Mouse (Mus musculus) hindbrain, embryonic 16.5 days (tissue): ENCODE measurements around the gene Platr17. TPM values are rescaled to one million over a fixed set of nuclear protein-coding genes. Genes with fewer than 3 reads are reported as not detected.
"Not testable (repeated sequence)": the region's sequence is repeated elsewhere in the genome, so short reads cannot be mapped to it uniquely, and the experiment has no call there.

Experiments used
- ATAC-seq: fragments of 200-750 bp; cut with Nextera tagmentation; 2 replicates; pipeline ENCODE4 v1.8.0; 2017; ENCODE audit warnings: moderate TSS enrichment, moderate library complexity
- H3K27ac ChIP-seq: fragments of 300-500 bp; sonication (generic); 2 replicates; pipeline ENCODE4 v1.5.1; 2014; ENCODE audit warnings: low read depth, mild to moderate bottlenecking, control low read depth, low read length, moderate library complexity
- H3K27me3 ChIP-seq: fragments of 300-500 bp; sonication (generic); replicated peaks from 2 replicates; pipeline ENCODE4 v1.6.1; 2014; ENCODE audit warnings: low read length; ENCODE audit not compliant: control insufficient read depth, insufficient read depth
- H3K36me3 ChIP-seq: fragments of 300-500 bp; sonication (generic); 2 replicates; pipeline ENCODE4 v1.6.1; 2014; ENCODE audit warnings: mild to moderate bottlenecking, low read length, moderate library complexity, mixed read lengths; ENCODE audit not compliant: control insufficient read depth, insufficient read depth
- H3K4me1 ChIP-seq: fragments of 300-500 bp; sonication (generic); 2 replicates; pipeline ENCODE4 v1.6.1; 2014; ENCODE audit warnings: low read depth, low read length; ENCODE audit not compliant: control insufficient read depth, insufficient read depth
- H3K4me2 ChIP-seq: fragments of 300-500 bp; sonication (generic); 2 replicates; pipeline ENCODE4 v1.6.1; 2014; ENCODE audit warnings: mild to moderate bottlenecking, low read length, control low read depth, moderate library complexity
- H3K4me3 ChIP-seq: fragments of 300-500 bp; sonication (generic); 2 replicates; pipeline ENCODE4 v1.5.1; 2014; ENCODE audit warnings: mild to moderate bottlenecking, low read length, control low read depth, moderate library complexity
- H3K9ac ChIP-seq: fragments of 300-500 bp; sonication (generic); 2 replicates; pipeline ENCODE4 v1.6.1; 2014; ENCODE audit warnings: low read depth, mild to moderate bottlenecking, control low read depth, low read length, moderate library complexity
- H3K9me3 ChIP-seq: fragments of 300-500 bp; sonication (generic); 2 replicates; pipeline ENCODE4 v1.6.1; 2014; ENCODE audit warnings: mild to moderate bottlenecking, low read length, moderate library complexity; ENCODE audit not compliant: control insufficient read depth
- WGBS: fragments of 180-500 bp; shearing (Covaris S2); extraction: QIAGEN DNeasy Blood & Tissue Kit; methylation state at CpG from one replicate; pipeline ENCODE4 v1.1.7; 2014; 5-methylcytosine and 5-hydroxymethylcytosine counted together
- polyA plus RNA-seq: library from polyadenylated mRNA; unstranded; fragments of >200 nt; fragmentation: Nextera tagmentation; extraction: Ambion mirVana; gene quantifications from 2 replicates; pipeline ENCODE4 v1.2.1, GENCODE M21; 2015

Platr17 gene
- 0.20 and 0.46 TPM in 2 replicates for polyA plus RNA-seq

GRCm38 (mm10) chr17:33904835-33905234 lies at the start of gene Platr17:
Gene Platr17, plus strand, starts transcription at chr17:33905135.
- not testable (repeated sequence) for ATAC-seq, H3K9ac ChIP-seq, H3K4me2 ChIP-seq, H3K27ac ChIP-seq, H3K36me3 ChIP-seq, H3K4me3 ChIP-seq, H3K4me1 ChIP-seq, H3K27me3 ChIP-seq, H3K9me3 ChIP-seq
- WGBS = 34% methylated on average over 3 of the region's 4 CpGs

GRCm38 (mm10) chr17:33857816-33858215 lies 47.1 kb upstream of the Platr17 start:
- H3K4me3 ChIP-seq = no peak overlapping the region
- H3K27ac ChIP-seq = no peak overlapping the region
- 52% methylated on average over 4 of the region's 4 CpGs for WGBS
- no peaks in the 10 kb centered on the region for H3K27me3 ChIP-seq
- no peaks in the 10 kb centered on the region for H3K4me1 ChIP-seq
- no peak overlapping the region for H3K4me2 ChIP-seq
- no peaks in the 10 kb centered on the region for H3K9me3 ChIP-seq
- H3K36me3 ChIP-seq = no peaks in the 10 kb centered on the region
- ATAC-seq = no peak
- no peak overlapping the region for H3K9ac ChIP-seq

- H3K36me3 ChIP-seq = no peaks in the 10 kb centered on the region
- no peak for ATAC-seq
- 37% methylated on average over 9 of the region's 9 CpGs for WGBS
- no peaks in the 10 kb centered on the region for H3K9me3 ChIP-seq
- H3K27ac ChIP-seq = no peak overlapping the region
- no peak overlapping the region for H3K4me2 ChIP-seq
- no peak overlapping the region for H3K4me3 ChIP-seq
- no peaks in the 10 kb centered on the region for H3K4me1 ChIP-seq
- no peak overlapping the region for H3K9ac ChIP-seq
- H3K27me3 ChIP-seq = no peaks in the 10 kb centered on the region
These were observed 39.5 kb upstream of the Platr17 start for GRCm38 (mm10) chr17:33865330-33866030.

- not testable (repeated sequence) for ATAC-seq, H3K4me3 ChIP-seq, H3K36me3 ChIP-seq, H3K4me1 ChIP-seq, H3K9ac ChIP-seq, H3K27me3 ChIP-seq, H3K4me2 ChIP-seq, H3K9me3 ChIP-seq, H3K27ac ChIP-seq
- no CpG with 5 or more reads among the region's 12 CpGs for WGBS
These were observed 31.4 kb upstream of the Platr17 start, which contains the start of gene Gm7029 for GRCm38 (mm10) chr17:33873537-33873936. Gene Gm7029, plus strand, starts transcription at chr17:33873837.

- 89% methylated on average over 11 of the region's 11 CpGs for WGBS
- Histone ChIP-seq H3K4me2 (no peak overlapping the region), H3K9me3 (no peaks in the 10 kb centered on the region)
These were observed 30.5 kb upstream of the Platr17 start for GRCm38 (mm10) chr17:33874411-33874810.

GRCm38 (mm10) chr17:33875797-33876196 lies 29.1 kb upstream of the Platr17 start:
- WGBS = 81% methylated on average over 5 of the region's 5 CpGs
- H3K36me3 ChIP-seq, H3K4me3 ChIP-seq, H3K27me3 ChIP-seq, H3K9ac ChIP-seq, H3K9me3 ChIP-seq, H3K27ac ChIP-seq, H3K4me1 ChIP-seq, ATAC-seq, H3K4me2 ChIP-seq: not testable (repeated sequence)

More at GRCm38 (mm10) chr17:33874411-33874810, 30.5 kb upstream of the Platr17 start:
- Histone ChIP-seq H3K27ac (no peak overlapping the region), H3K4me1 (no peaks in the 10 kb centered on the region), H3K4me3 (no peak overlapping the region), H3K27me3 (no peaks in the 10 kb centered on the region), H3K9ac (no peak overlapping the region), H3K36me3 (no peaks in the 10 kb centered on the region)
- no peak for ATAC-seq

GRCm38 (mm10) chr17:33884320-33884719 lies 20.6 kb upstream of the Platr17 start:
- not testable (repeated sequence) for H3K36me3 ChIP-seq, H3K4me2 ChIP-seq, ATAC-seq, H3K27me3 ChIP-seq, H3K4me1 ChIP-seq, H3K9me3 ChIP-seq, H3K9ac ChIP-seq, H3K27ac ChIP-seq, H3K4me3 ChIP-seq
- WGBS = 91% methylated on average over 7 of the region's 11 CpGs

- WGBS = 87% methylated on average over 2 of the region's 2 CpGs
- H3K4me3 ChIP-seq, H3K4me2 ChIP-seq, ATAC-seq, H3K4me1 ChIP-seq, H3K27ac ChIP-seq, H3K9ac ChIP-seq, H3K9me3 ChIP-seq, H3K36me3 ChIP-seq, H3K27me3 ChIP-seq: not testable (repeated sequence)
These were observed 17.1 kb upstream of the Platr17 start for GRCm38 (mm10) chr17:33887802-33888201.

GRCm38 (mm10) chr17:33888230-33888629 lies 16.7 kb upstream of the Platr17 start:
- H3K4me3 ChIP-seq, H3K27ac ChIP-seq, H3K9ac ChIP-seq, H3K4me2 ChIP-seq, ATAC-seq, H3K4me1 ChIP-seq, H3K36me3 ChIP-seq, H3K27me3 ChIP-seq, H3K9me3 ChIP-seq: not testable (repeated sequence)
